Mouse (Mus musculus): ENCODE measurements around the gene Tle3. TPM values are rescaled to one million over a fixed set of nuclear protein-coding genes. Genes with fewer than 3 reads are reported as not detected.

Tle3 gene
- polyA plus RNA-seq, 1 experiment from 2014 or later, result 18.7 TPM

- 35% methylated on average over 3 of the region's 3 CpGs for WGBS
- H3K4me3 ChIP-seq (ENCODE audit: low read depth, low read length), result no peak overlapping the region
- H3K9ac ChIP-seq (replicated peaks; ENCODE audit: low read depth, low read length), result 0 out of 2 replicates have a peak overlapping the region, but pooled peaks have one; percentile 21
- peak overlapping the region; percentile 41; the same call in 1 of the 2 replicates for H3K4me2 ChIP-seq (ENCODE audit: low read depth, low read length)
- H3K27ac ChIP-seq (ENCODE audit: low read depth, low read length), result peak overlapping the region; percentile 82
- H3K4me1 ChIP-seq (ENCODE audit: control insufficient read depth, insufficient read depth, low read length), result peaks cover 59% of the 10 kb centered on the region
- no peaks in the 10 kb centered on the region for H3K9me3 ChIP-seq (ENCODE audit: control insufficient read depth, low read length)
- peak; percentile 13; the same call in 1 of the 2 replicates for ATAC-seq (ENCODE audit: low read depth)
- H3K27me3 ChIP-seq (ENCODE audit: control insufficient read depth, insufficient read depth, low read length), result no peaks in the 10 kb centered on the region
- H3K36me3 ChIP-seq (ENCODE audit: control insufficient read depth, insufficient read depth, low read length), result peaks cover 23% of the 10 kb centered on the region
These were observed 32.4 kb downstream of the Tle3 start for GRCm38 (mm10) chr9:61404615-61404980.

- peaks cover 59% of the 10 kb centered on the region for H3K4me1 ChIP-seq (ENCODE audit: control insufficient read depth, insufficient read depth, low read length)
- H3K9ac ChIP-seq (replicated peaks; ENCODE audit: low read depth, low read length), result 0 out of 2 replicates have a peak overlapping the region, but pooled peaks have one; percentile 21
- no peaks in the 10 kb centered on the region for H3K27me3 ChIP-seq (ENCODE audit: control insufficient read depth, insufficient read depth, low read length)
- peaks cover 28% of the 10 kb centered on the region for H3K36me3 ChIP-seq (ENCODE audit: control insufficient read depth, insufficient read depth, low read length)
- no peaks in the 10 kb centered on the region for H3K9me3 ChIP-seq (ENCODE audit: control insufficient read depth, low read length)
- H3K4me2 ChIP-seq (ENCODE audit: low read depth, low read length), result peak overlapping the region; percentile 41
- H3K27ac ChIP-seq (ENCODE audit: low read depth, low read length), result peak overlapping the region; percentile 82
- 4% methylated on average over 19 of the region's 19 CpGs for WGBS
- peak; percentile 85 for ATAC-seq (ENCODE audit: low read depth)
- H3K4me3 ChIP-seq (ENCODE audit: low read depth, low read length), result no peak overlapping the region
These were observed 32.9 kb downstream of the Tle3 start for GRCm38 (mm10) chr9:61404998-61405621.

GRCm38 (mm10) chr9:61406343-61406742 is 34.2 kb downstream of the Tle3 start:
- H3K27ac ChIP-seq (ENCODE audit: low read depth, low read length), result peak overlapping the region; percentile 82; the same call in 1 of the 2 replicates
- H3K36me3 ChIP-seq (ENCODE audit: control insufficient read depth, insufficient read depth, low read length), result peaks cover 38% of the 10 kb centered on the region

GRCm38 (mm10) chr9:61409046-61409445 is 36.9 kb downstream of the Tle3 start:
- no peak for ATAC-seq (ENCODE audit: low read depth)
- Histone ChIP-seq H3K9ac (replicated peaks; ENCODE audit: low read depth, low read length) (no peak overlapping the region), H3K4me2 (ENCODE audit: low read depth, low read length) (no peak overlapping the region), H3K9me3 (ENCODE audit: control insufficient read depth, low read length) (no peaks in the 10 kb centered on the region), H3K27ac (ENCODE audit: low read depth, low read length) (no peak overlapping the region), H3K36me3 (ENCODE audit: control insufficient read depth, insufficient read depth, low read length) (peaks cover 60% of the 10 kb centered on the region), H3K27me3 (ENCODE audit: control insufficient read depth, insufficient read depth, low read length) (no peaks in the 10 kb centered on the region), H3K4me3 (ENCODE audit: low read depth, low read length) (no peak overlapping the region), H3K4me1 (ENCODE audit: control insufficient read depth, insufficient read depth, low read length) (peaks cover 31% of the 10 kb centered on the region)
- 82% methylated on average over 8 of the region's 8 CpGs for WGBS

More at GRCm38 (mm10) chr9:61406343-61406742, 34.2 kb downstream of the Tle3 start:
- Histone ChIP-seq H3K4me1 (ENCODE audit: control insufficient read depth, insufficient read depth, low read length) (peaks cover 53% of the 10 kb centered on the region), H3K9me3 (ENCODE audit: control insufficient read depth, low read length) (no peaks in the 10 kb centered on the region), H3K4me2 (ENCODE audit: low read depth, low read length) (no peak overlapping the region), H3K4me3 (ENCODE audit: low read depth, low read length) (no peak overlapping the region), H3K9ac (replicated peaks; ENCODE audit: low read depth, low read length) (no peak overlapping the region), H3K27me3 (ENCODE audit: control insufficient read depth, insufficient read depth, low read length) (no peaks in the 10 kb centered on the region)
- no peak for ATAC-seq (ENCODE audit: low read depth)
- 88% methylated on average over 1 of the region's 1 CpGs for WGBS

GRCm38 (mm10) chr9:61413665-61414456 is 41.7 kb downstream of the Tle3 start:
- H3K4me1 ChIP-seq (ENCODE audit: control insufficient read depth, insufficient read depth, low read length), result no peaks in the 10 kb centered on the region
- 87% methylated on average over 14 of the region's 14 CpGs for WGBS
- no peak overlapping the region for H3K9ac ChIP-seq (replicated peaks; ENCODE audit: low read depth, low read length)
- no peaks in the 10 kb centered on the region for H3K9me3 ChIP-seq (ENCODE audit: control insufficient read depth, low read length)
- peaks cover 86% of the 10 kb centered on the region for H3K36me3 ChIP-seq (ENCODE audit: control insufficient read depth, insufficient read depth, low read length)
- no peaks in the 10 kb centered on the region for H3K27me3 ChIP-seq (ENCODE audit: control insufficient read depth, insufficient read depth, low read length)
- H3K4me3 ChIP-seq (ENCODE audit: low read depth, low read length), result no peak overlapping the region
- no peak for ATAC-seq (ENCODE audit: low read depth)
- no peak overlapping the region for H3K27ac ChIP-seq (ENCODE audit: low read depth, low read length)
- H3K4me2 ChIP-seq (ENCODE audit: low read depth, low read length), result no peak overlapping the region

- Histone ChIP-seq H3K4me3 (ENCODE audit: low read depth, low read length) (no peak overlapping the region), H3K9ac (replicated peaks; ENCODE audit: low read depth, low read length) (no peak overlapping the region), H3K4me2 (ENCODE audit: low read depth, low read length) (no peak overlapping the region), H3K27ac (ENCODE audit: low read depth, low read length) (no peak overlapping the region), H3K36me3 (ENCODE audit: control insufficient read depth, insufficient read depth, low read length) (peaks cover 66% of the 10 kb centered on the region), H3K27me3 (ENCODE audit: control insufficient read depth, insufficient read depth, low read length) (no peaks in the 10 kb centered on the region), H3K9me3 (ENCODE audit: control insufficient read depth, low read length) (no peaks in the 10 kb centered on the region), H3K4me1 (ENCODE audit: control insufficient read depth, insufficient read depth, low read length) (no peaks in the 10 kb centered on the region)
- no peak for ATAC-seq (ENCODE audit: low read depth)
- 70% methylated on average over 9 of the region's 9 CpGs for WGBS
These were observed 44.4 kb downstream of the Tle3 start for GRCm38 (mm10) chr9:61416571-61416970.

GRCm38 (mm10) chr9:61421626-61422025 is 49.5 kb downstream of the Tle3 start:
- no peak overlapping the region for H3K9ac ChIP-seq (replicated peaks; ENCODE audit: low read depth, low read length)
- H3K4me1 ChIP-seq (ENCODE audit: control insufficient read depth, insufficient read depth, low read length), result no peaks in the 10 kb centered on the region
- no peak for ATAC-seq (ENCODE audit: low read depth)
- H3K36me3 ChIP-seq (ENCODE audit: control insufficient read depth, insufficient read depth, low read length), result peaks cover 17% of the 10 kb centered on the region
- no peak overlapping the region for H3K4me3 ChIP-seq (ENCODE audit: low read depth, low read length)
- H3K4me2 ChIP-seq (ENCODE audit: low read depth, low read length), result no peak overlapping the region
- H3K27ac ChIP-seq (ENCODE audit: low read depth, low read length), result no peak overlapping the region
- H3K27me3 ChIP-seq (ENCODE audit: control insufficient read depth, insufficient read depth, low read length), result no peaks in the 10 kb centered on the region
- no peaks in the 10 kb centered on the region for H3K9me3 ChIP-seq (ENCODE audit: control insufficient read depth, low read length)
- WGBS, result 86% methylated on average over 3 of the region's 3 CpGs

GRCm38 (mm10) chr9:61424245-61424644 is 52.1 kb downstream of the Tle3 start:
- no peak overlapping the region for H3K9ac ChIP-seq (replicated peaks; ENCODE audit: low read depth, low read length)
- ATAC-seq (ENCODE audit: low read depth), result no peak
- no peaks in the 10 kb centered on the region for H3K9me3 ChIP-seq (ENCODE audit: control insufficient read depth, low read length)
- H3K4me2 ChIP-seq (ENCODE audit: low read depth, low read length), result no peak overlapping the region
- no peaks in the 10 kb centered on the region for H3K27me3 ChIP-seq (ENCODE audit: control insufficient read depth, insufficient read depth, low read length)
- H3K4me1 ChIP-seq (ENCODE audit: control insufficient read depth, insufficient read depth, low read length), result no peaks in the 10 kb centered on the region
- no peak overlapping the region for H3K4me3 ChIP-seq (ENCODE audit: low read depth, low read length)
- WGBS, result 91% methylated on average over 3 of the region's 3 CpGs
- H3K27ac ChIP-seq (ENCODE audit: low read depth, low read length), result no peak overlapping the region
- H3K36me3 ChIP-seq (ENCODE audit: control insufficient read depth, insufficient read depth, low read length), result no peaks in the 10 kb centered on the region

- H3K4me1 ChIP-seq (ENCODE audit: control insufficient read depth, insufficient read depth, low read length), result no peaks in the 10 kb centered on the region
- H3K4me2 ChIP-seq (ENCODE audit: low read depth, low read length), result no peak overlapping the region
- no peak for ATAC-seq (ENCODE audit: low read depth)
- WGBS, result 79% methylated on average over 7 of the region's 7 CpGs
- H3K27ac ChIP-seq (ENCODE audit: low read depth, low read length), result no peak overlapping the region
- H3K4me3 ChIP-seq (ENCODE audit: low read depth, low read length), result no peak overlapping the region
- no peaks in the 10 kb centered on the region for H3K27me3 ChIP-seq (ENCODE audit: control insufficient read depth, insufficient read depth, low read length)
- no peak overlapping the region for H3K9ac ChIP-seq (replicated peaks; ENCODE audit: low read depth, low read length)
- H3K36me3 ChIP-seq (ENCODE audit: control insufficient read depth, insufficient read depth, low read length), result no peaks in the 10 kb centered on the region
- no peaks in the 10 kb centered on the region for H3K9me3 ChIP-seq (ENCODE audit: control insufficient read depth, low read length)
These were observed 54.3 kb downstream of the Tle3 start for GRCm38 (mm10) chr9:61426493-61426892.

Measured in neural tube, embryonic 14.5 days (tissue).